Mouse (Mus musculus): Measurements from ENCODE around the gene Ift172. TPM values are rescaled to one million over a fixed set of nuclear protein-coding genes. Genes with fewer than 3 reads are reported as not detected.

The Ift172 gene
- 32.3 and 36.4 TPM in 2 replicates for polyA plus RNA-seq (2014; fragmentation: Nextera tagmentation; extraction: Ambion mirVana)

GRCm38 (mm10) chr5:31290521-31291360 is at the start of gene Ift172:
Ift172 (minus strand) TSS chr5:31291116.
- peak within 1 kb of the TSS; percentile 58 for H3K4me3 ChIP-seq (ENCODE audit: low read depth, low read length)
- TF ChIP-seq CTCF (IDR thresholded peaks at IDR 0.05; ENCODE audit: low read depth): no peak
- peak within 1 kb of the TSS; percentile 56 for H3K9ac ChIP-seq
- DNase-seq (peak; percentile 100), ATAC-seq (ENCODE audit: insufficient read depth) (peak; percentile 91)
- peaks cover 5% of the 10 kb centered on the region for H3K4me1 ChIP-seq (ENCODE audit: insufficient read depth)
- no peaks in the 10 kb centered on the region for H3K27me3 ChIP-seq (ENCODE audit: insufficient read depth, low read length)
- peak within 1 kb of the TSS; percentile 67 for H3K4me2 ChIP-seq
- H3K36me3 ChIP-seq (ENCODE audit: insufficient read depth): peaks cover 28% of the 10 kb centered on the region
- 2% methylated on average over 45 of the region's 45 CpGs for WGBS
- peak within 1 kb of the TSS; percentile 48 for H3K27ac ChIP-seq (ENCODE audit: low read depth)
- H3K9me3 ChIP-seq (ENCODE audit: low read depth, low read length): no peaks in the 10 kb centered on the region

DNA sequence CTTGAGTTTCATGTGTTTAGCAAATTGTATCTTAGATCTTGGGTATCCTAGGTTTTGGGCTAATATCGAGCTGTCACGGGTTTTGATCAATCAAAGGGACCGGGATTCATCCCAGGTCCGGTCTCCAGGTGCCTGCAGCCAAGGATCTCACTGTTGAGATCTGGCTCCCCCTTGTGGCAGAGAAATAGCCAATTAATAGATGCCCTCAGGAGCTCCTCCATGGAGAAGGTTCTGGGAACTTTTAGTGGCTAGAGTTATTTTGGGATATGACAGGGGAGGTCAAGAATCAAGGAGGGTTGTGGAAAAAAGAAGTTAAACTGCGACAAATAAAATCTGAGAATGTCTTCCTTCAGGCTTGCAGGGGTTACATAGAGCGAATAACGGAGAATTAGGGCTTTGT is 37.3 kb upstream of the Ift172 start:
- Histone ChIP-seq H3K36me3 (ENCODE audit: insufficient read depth) (no peaks in the 10 kb centered on the region), H3K27me3 (ENCODE audit: insufficient read depth, low read length) (no peaks in the 10 kb centered on the region), H3K27ac (ENCODE audit: low read depth) (no peak overlapping the region), H3K4me1 (ENCODE audit: insufficient read depth) (no peaks in the 10 kb centered on the region), H3K4me3 (ENCODE audit: low read depth, low read length) (no peak overlapping the region), H3K9ac (no peak overlapping the region), H3K9me3 (ENCODE audit: low read depth, low read length) (no peaks in the 10 kb centered on the region; the same call in 1 of the 2 replicates), H3K4me2 (no peak overlapping the region)
- peak; percentile 78 for TF ChIP-seq CTCF (IDR thresholded peaks at IDR 0.05; ENCODE audit: low read depth)
- DNase-seq: peak; percentile 87
- WGBS: 27% methylated on average over 7 of the region's 7 CpGs
- ATAC-seq (ENCODE audit: insufficient read depth): no peak

DNA sequence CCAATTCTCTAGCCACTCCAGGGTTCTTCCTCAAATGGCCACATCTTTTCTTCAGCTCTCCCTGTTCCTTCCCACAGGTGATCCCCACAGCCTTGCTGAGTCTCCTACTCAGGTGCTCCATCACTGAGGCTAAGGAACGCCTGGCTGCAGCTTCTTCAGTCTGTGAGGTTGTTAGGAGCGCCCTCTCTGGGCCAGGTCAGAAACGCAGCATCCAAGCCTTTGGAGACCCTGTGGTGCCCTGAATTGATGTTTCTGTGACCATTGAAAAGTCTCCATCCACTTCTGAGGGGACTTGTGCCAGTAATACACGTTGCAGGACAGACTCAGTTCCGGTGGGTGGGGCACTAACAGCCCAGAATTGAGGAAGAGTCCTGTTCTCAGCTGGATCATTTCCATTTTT is 35.9 kb upstream of the Ift172 start:
- no peak overlapping the region for H3K4me3 ChIP-seq (ENCODE audit: low read depth, low read length)
- no peak overlapping the region for H3K9ac ChIP-seq
- ATAC-seq (ENCODE audit: insufficient read depth) (no peak), DNase-seq (peak; percentile 23)
- 10% methylated on average over 5 of the region's 5 CpGs for WGBS
- no peaks in the 10 kb centered on the region for H3K9me3 ChIP-seq (ENCODE audit: low read depth, low read length)
- no peaks in the 10 kb centered on the region for H3K4me1 ChIP-seq (ENCODE audit: insufficient read depth)
- H3K4me2 ChIP-seq: no peak overlapping the region
- no peaks in the 10 kb centered on the region for H3K27me3 ChIP-seq (ENCODE audit: insufficient read depth, low read length)
- peak; percentile 15; the same call in 1 of the 2 replicates for TF ChIP-seq CTCF (IDR thresholded peaks at IDR 0.05; ENCODE audit: low read depth)
- no peak overlapping the region for H3K27ac ChIP-seq (ENCODE audit: low read depth)
- H3K36me3 ChIP-seq (ENCODE audit: insufficient read depth): no peaks in the 10 kb centered on the region

- TF ChIP-seq CTCF (IDR thresholded peaks at IDR 0.05; ENCODE audit: low read depth): no peak
- Histone ChIP-seq H3K9me3 (ENCODE audit: low read depth, low read length) (no peaks in the 10 kb centered on the region), H3K27ac (ENCODE audit: low read depth) (no peak overlapping the region), H3K27me3 (ENCODE audit: insufficient read depth, low read length) (no peaks in the 10 kb centered on the region), H3K4me1 (ENCODE audit: insufficient read depth) (no peaks in the 10 kb centered on the region), H3K36me3 (ENCODE audit: insufficient read depth) (no peaks in the 10 kb centered on the region), H3K9ac (no peak overlapping the region), H3K4me3 (ENCODE audit: low read depth, low read length) (no peak overlapping the region), H3K4me2 (no peak overlapping the region)
- WGBS: 54% methylated on average over 3 of the region's 3 CpGs
- no peak for ATAC-seq (ENCODE audit: insufficient read depth)
- DNase-seq: no peak
Observed at GRCm38 (mm10) chr5:31324085-31324484, 33.2 kb upstream of the Ift172 start.

DNA sequence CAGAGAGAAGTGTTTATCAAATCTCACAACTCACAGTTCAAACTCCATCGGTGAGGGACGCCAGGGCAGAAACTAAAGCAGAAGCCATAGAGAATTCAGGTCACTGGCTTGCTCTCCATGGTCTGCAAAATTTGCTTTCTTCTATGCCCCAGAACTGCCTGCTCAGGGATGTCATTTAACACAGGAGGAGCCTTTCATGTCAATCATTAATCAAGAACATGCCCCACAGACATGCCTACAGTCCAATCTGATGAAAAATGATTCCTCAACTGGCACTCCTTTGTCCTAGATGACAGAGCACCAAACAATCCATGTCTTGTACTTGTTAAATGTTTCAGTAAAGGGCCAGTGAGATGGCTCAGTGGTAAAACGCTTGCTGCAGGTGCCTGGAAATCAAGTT is 31.9 kb upstream of the Ift172 start:
- Histone ChIP-seq H3K4me3 (ENCODE audit: low read depth, low read length) (no peak overlapping the region), H3K9me3 (ENCODE audit: low read depth, low read length) (no peaks in the 10 kb centered on the region), H3K27me3 (ENCODE audit: insufficient read depth, low read length) (no peaks in the 10 kb centered on the region), H3K27ac (ENCODE audit: low read depth) (no peak overlapping the region), H3K4me2 (no peak overlapping the region), H3K9ac (no peak overlapping the region), H3K4me1 (ENCODE audit: insufficient read depth) (no peaks in the 10 kb centered on the region), H3K36me3 (ENCODE audit: insufficient read depth) (no peaks in the 10 kb centered on the region)
- ATAC-seq (ENCODE audit: insufficient read depth) (no peak), DNase-seq (no peak)
- no peak for TF ChIP-seq CTCF (IDR thresholded peaks at IDR 0.05; ENCODE audit: low read depth)
- WGBS: 73% methylated on average over 3 of the region's 3 CpGs

- Histone ChIP-seq H3K4me1 (ENCODE audit: insufficient read depth) (no peaks in the 10 kb centered on the region), H3K4me2 (no peak overlapping the region), H3K27ac (ENCODE audit: low read depth) (no peak overlapping the region), H3K9me3 (ENCODE audit: low read depth, low read length) (no peaks in the 10 kb centered on the region), H3K27me3 (ENCODE audit: insufficient read depth, low read length) (no peaks in the 10 kb centered on the region), H3K36me3 (ENCODE audit: insufficient read depth) (no peaks in the 10 kb centered on the region), H3K9ac (no peak overlapping the region), H3K4me3 (ENCODE audit: low read depth, low read length) (no peak overlapping the region)
- DNase-seq: no peak
- 67% methylated on average over 8 of the region's 8 CpGs for WGBS
- no peak for TF ChIP-seq CTCF (IDR thresholded peaks at IDR 0.05; ENCODE audit: low read depth)
- no peak for ATAC-seq (ENCODE audit: insufficient read depth)
Observed at GRCm38 (mm10) chr5:31312806-31313205, 21.9 kb upstream of the Ift172 start.

- no peaks in the 10 kb centered on the region for H3K4me1 ChIP-seq (ENCODE audit: insufficient read depth)
- H3K4me3 ChIP-seq (ENCODE audit: low read depth, low read length): no peak overlapping the region
- ATAC-seq (ENCODE audit: insufficient read depth): no peak
- DNase-seq: no peak
- WGBS: 77% methylated on average over 6 of the region's 6 CpGs
- H3K27ac ChIP-seq (ENCODE audit: low read depth): no peak overlapping the region
- no peaks in the 10 kb centered on the region for H3K27me3 ChIP-seq (ENCODE audit: insufficient read depth, low read length)
- no peaks in the 10 kb centered on the region for H3K36me3 ChIP-seq (ENCODE audit: insufficient read depth)
- no peak for TF ChIP-seq CTCF (IDR thresholded peaks at IDR 0.05; ENCODE audit: low read depth)
- no peak overlapping the region for H3K4me2 ChIP-seq
- no peaks in the 10 kb centered on the region for H3K9me3 ChIP-seq (ENCODE audit: low read depth, low read length)
- no peak overlapping the region for H3K9ac ChIP-seq
Observed at GRCm38 (mm10) chr5:31303093-31303492, 12.2 kb upstream of the Ift172 start.

All from lung, embryonic 14.5 days (tissue).